Mouse (Mus musculus): Measurements from ENCODE around the gene Gm10134. TPM values are rescaled to one million over a fixed set of nuclear protein-coding genes. Genes with fewer than 3 reads are reported as not detected.

Gm10134 gene
- polyA plus RNA-seq, 1 experiment: not detected

- WGBS: 2% methylated on average over 47 of the region's 47 CpGs
- TF ChIP-seq CTCF (IDR thresholded peaks at IDR 0.05; ENCODE audit: control insufficient read depth, insufficient read depth, low read length): no peak
- no peak for TF ChIP-seq POLR2A (IDR thresholded peaks at IDR 0.05; ENCODE audit: borderline replicate concordance, control insufficient read depth, low read depth, low read length)
- Histone ChIP-seq H3K4me1 (ENCODE audit: control insufficient read depth, insufficient read depth, low read length) (peaks cover 3% of the 10 kb centered on the region), H3K4me3 (replicated peaks; ENCODE audit: control insufficient read depth, low read depth, low read length) (peak overlapping the region; percentile 61), H3K27ac (ENCODE audit: control insufficient read depth, insufficient read depth, low read depth, low read length, poor library complexity) (peak overlapping the region; percentile 27; the same call in 1 of the 2 replicates)
Measured at GRCm38 (mm10) chr2:28513431-28514370, 7.8 kb downstream of the Gm10134 start.

GRCm38 (mm10) chr2:28514489-28514888 lies 8.6 kb downstream of the Gm10134 start:
- H3K4me3 ChIP-seq (replicated peaks; ENCODE audit: control insufficient read depth, low read depth, low read length): no peak overlapping the region
- no peak overlapping the region for H3K27ac ChIP-seq (ENCODE audit: control insufficient read depth, insufficient read depth, low read depth, low read length, poor library complexity)
- TF ChIP-seq POLR2A (IDR thresholded peaks at IDR 0.05; ENCODE audit: borderline replicate concordance, control insufficient read depth, low read depth, low read length) (no peak), CTCF (IDR thresholded peaks at IDR 0.05; ENCODE audit: control insufficient read depth, insufficient read depth, low read length) (peak; percentile 85)
- peaks cover 3% of the 10 kb centered on the region for H3K4me1 ChIP-seq (ENCODE audit: control insufficient read depth, insufficient read depth, low read length)
- 23% methylated on average over 5 of the region's 5 CpGs for WGBS

GRCm38 (mm10) chr2:28517206-28517909 lies 11.5 kb downstream of the Gm10134 start:
- TF ChIP-seq CTCF (IDR thresholded peaks at IDR 0.05; ENCODE audit: control insufficient read depth, insufficient read depth, low read length) (peak; percentile 97), POLR2A (IDR thresholded peaks at IDR 0.05; ENCODE audit: borderline replicate concordance, control insufficient read depth, low read depth, low read length) (no peak)
- 36% methylated on average over 5 of the region's 5 CpGs for WGBS

GRCm38 (mm10) chr2:28518231-28518630 lies 12.3 kb downstream of the Gm10134 start:
- no peak overlapping the region for H3K27ac ChIP-seq (ENCODE audit: control insufficient read depth, insufficient read depth, low read depth, low read length, poor library complexity)
- no peak for TF ChIP-seq CTCF (IDR thresholded peaks at IDR 0.05; ENCODE audit: control insufficient read depth, insufficient read depth, low read length)
- TF ChIP-seq POLR2A (IDR thresholded peaks at IDR 0.05; ENCODE audit: borderline replicate concordance, control insufficient read depth, low read depth, low read length): no peak
- no peak overlapping the region for H3K4me3 ChIP-seq (replicated peaks; ENCODE audit: control insufficient read depth, low read depth, low read length)
- H3K4me1 ChIP-seq (ENCODE audit: control insufficient read depth, insufficient read depth, low read length): peaks cover 3% of the 10 kb centered on the region
- WGBS: 72% methylated on average over 2 of the region's 2 CpGs

More at GRCm38 (mm10) chr2:28517206-28517909, 11.5 kb downstream of the Gm10134 start:
- Histone ChIP-seq H3K4me1 (ENCODE audit: control insufficient read depth, insufficient read depth, low read length) (peaks cover 3% of the 10 kb centered on the region), H3K4me3 (replicated peaks; ENCODE audit: control insufficient read depth, low read depth, low read length) (no peak overlapping the region), H3K27ac (ENCODE audit: control insufficient read depth, insufficient read depth, low read depth, low read length, poor library complexity) (no peak overlapping the region)

GRCm38 (mm10) chr2:28520581-28520980 lies 14.7 kb downstream of the Gm10134 start:
- WGBS: 80% methylated on average over 5 of the region's 5 CpGs
- no peak overlapping the region for H3K27ac ChIP-seq (ENCODE audit: control insufficient read depth, insufficient read depth, low read depth, low read length, poor library complexity)
- TF ChIP-seq CTCF (IDR thresholded peaks at IDR 0.05; ENCODE audit: control insufficient read depth, insufficient read depth, low read length) (no peak), POLR2A (IDR thresholded peaks at IDR 0.05; ENCODE audit: borderline replicate concordance, control insufficient read depth, low read depth, low read length) (no peak)
- H3K4me3 ChIP-seq (replicated peaks; ENCODE audit: control insufficient read depth, low read depth, low read length): no peak overlapping the region
- peaks cover 3% of the 10 kb centered on the region; the same call in 1 of the 2 replicates for H3K4me1 ChIP-seq (ENCODE audit: control insufficient read depth, insufficient read depth, low read length)

GRCm38 (mm10) chr2:28521571-28522151 lies 15.8 kb downstream of the Gm10134 start:
- Histone ChIP-seq H3K27ac (ENCODE audit: control insufficient read depth, insufficient read depth, low read depth, low read length, poor library complexity) (no peak overlapping the region), H3K4me1 (ENCODE audit: control insufficient read depth, insufficient read depth, low read length) (peaks cover 6% of the 10 kb centered on the region), H3K4me3 (replicated peaks; ENCODE audit: control insufficient read depth, low read depth, low read length) (no peak overlapping the region)
- TF ChIP-seq POLR2A (IDR thresholded peaks at IDR 0.05; ENCODE audit: borderline replicate concordance, control insufficient read depth, low read depth, low read length) (no peak), CTCF (IDR thresholded peaks at IDR 0.05; ENCODE audit: control insufficient read depth, insufficient read depth, low read length) (no peak)
- 82% methylated on average over 6 of the region's 6 CpGs for WGBS

GRCm38 (mm10) chr2:28522166-28522565 lies 16.3 kb downstream of the Gm10134 start:
- H3K4me3 ChIP-seq (replicated peaks; ENCODE audit: control insufficient read depth, low read depth, low read length): no peak overlapping the region
- TF ChIP-seq POLR2A (IDR thresholded peaks at IDR 0.05; ENCODE audit: borderline replicate concordance, control insufficient read depth, low read depth, low read length) (no peak), CTCF (IDR thresholded peaks at IDR 0.05; ENCODE audit: control insufficient read depth, insufficient read depth, low read length) (no peak)
- peaks cover 6% of the 10 kb centered on the region for H3K4me1 ChIP-seq (ENCODE audit: control insufficient read depth, insufficient read depth, low read length)
- no peak overlapping the region for H3K27ac ChIP-seq (ENCODE audit: control insufficient read depth, insufficient read depth, low read depth, low read length, poor library complexity)
- WGBS: 82% methylated on average over 4 of the region's 4 CpGs

Data from bone marrow, adult 2 months (tissue).